Mouse (Mus musculus) lung, embryonic 16.5 days (tissue): ENCODE results near the gene Zfyve27. TPM values are rescaled to one million over a fixed set of nuclear protein-coding genes. Genes with fewer than 3 reads are reported as not detected.

Experiments
- ATAC-seq: fragments of 200-750 bp; cut with Nextera tagmentation; 2 replicates; pipeline ENCODE4 v1.8.0; 2017; ENCODE audit warnings: low read depth, mild to moderate bottlenecking, moderate library complexity
- H3K27ac ChIP-seq: fragments of 300-500 bp; sonication (generic); 2 replicates; pipeline ENCODE4 v1.5.1; 2014; ENCODE audit warnings: mild to moderate bottlenecking, control low read depth, low read length
- H3K27me3 ChIP-seq: fragments of 300-500 bp; sonication (generic); 2 replicates; pipeline ENCODE4 v1.6.1; 2014; ENCODE audit warnings: low read depth, low read length, mixed read lengths; ENCODE audit not compliant: control insufficient read depth, insufficient read depth
- H3K36me3 ChIP-seq: fragments of 300-500 bp; sonication (generic); 2 replicates; pipeline ENCODE4 v1.6.1; 2014; ENCODE audit warnings: low read length; ENCODE audit not compliant: control insufficient read depth, insufficient read depth
- H3K4me1 ChIP-seq: fragments of 300-500 bp; sonication (generic); replicated peaks from 2 replicates; pipeline ENCODE4 v1.6.1; 2014; ENCODE audit warnings: low read length, mixed read lengths; ENCODE audit not compliant: control insufficient read depth, insufficient read depth
- H3K4me2 ChIP-seq: fragments of 300-500 bp; sonication (generic); 2 replicates; pipeline ENCODE4 v1.6.1; 2014; ENCODE audit warnings: low read depth, low read length, control low read depth
- H3K4me3 ChIP-seq: fragments of 300-500 bp; sonication (generic); 2 replicates; pipeline ENCODE4 v1.5.1; 2014; ENCODE audit warnings: mild to moderate bottlenecking, low read length, control low read depth
- H3K9ac ChIP-seq: fragments of 300-500 bp; sonication (generic); 2 replicates; pipeline ENCODE4 v1.6.1; 2014; ENCODE audit warnings: low read length, control low read depth
- H3K9me3 ChIP-seq: fragments of 300-500 bp; sonication (generic); 2 replicates; pipeline ENCODE4 v1.6.1; 2016; ENCODE audit warnings: low read length; ENCODE audit not compliant: control insufficient read depth
- WGBS: fragments of 180-500 bp; shearing (Covaris S2); extraction: QIAGEN DNeasy Blood & Tissue Kit; methylation state at CpG from one replicate; pipeline ENCODE4 v1.1.7; 2014; 5-methylcytosine and 5-hydroxymethylcytosine counted together
- polyA plus RNA-seq: library from polyadenylated mRNA; unstranded; fragments of >200 nt; fragmentation: Nextera tagmentation; extraction: Ambion mirVana; gene quantifications from 2 replicates; pipeline ENCODE4 v1.2.1, GENCODE M21; 2015

The Zfyve27 gene
- polyA plus RNA-seq, 1 experiment from 2014 or later, result 26.4 TPM

DNA sequence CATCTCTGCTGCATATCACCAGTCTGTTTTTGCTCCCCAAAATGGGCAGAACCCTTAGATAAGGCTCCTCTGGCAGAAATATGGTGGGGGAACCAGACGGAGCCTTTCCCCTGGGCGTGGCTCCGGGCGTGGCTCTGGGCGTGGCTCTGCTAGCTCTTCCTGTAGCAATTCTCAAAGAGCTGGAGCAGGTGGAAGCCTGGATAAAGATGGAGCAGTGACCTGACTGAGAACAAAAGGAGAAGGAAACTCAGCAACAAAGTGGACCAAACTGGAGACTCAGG is 66.5 kb downstream of the Zfyve27 start:
- H3K9me3 ChIP-seq, result no peaks in the 10 kb centered on the region
- H3K4me3 ChIP-seq, result no peak overlapping the region
- H3K4me2 ChIP-seq, result no peak overlapping the region
- H3K4me1 ChIP-seq, result no peaks in the 10 kb centered on the region
- no peak for ATAC-seq
- no peak overlapping the region for H3K27ac ChIP-seq
- H3K36me3 ChIP-seq, result no peaks in the 10 kb centered on the region
- H3K27me3 ChIP-seq, result no peaks in the 10 kb centered on the region
- no peak overlapping the region for H3K9ac ChIP-seq
- WGBS, result 55% methylated on average over 5 of the region's 5 CpGs

DNA sequence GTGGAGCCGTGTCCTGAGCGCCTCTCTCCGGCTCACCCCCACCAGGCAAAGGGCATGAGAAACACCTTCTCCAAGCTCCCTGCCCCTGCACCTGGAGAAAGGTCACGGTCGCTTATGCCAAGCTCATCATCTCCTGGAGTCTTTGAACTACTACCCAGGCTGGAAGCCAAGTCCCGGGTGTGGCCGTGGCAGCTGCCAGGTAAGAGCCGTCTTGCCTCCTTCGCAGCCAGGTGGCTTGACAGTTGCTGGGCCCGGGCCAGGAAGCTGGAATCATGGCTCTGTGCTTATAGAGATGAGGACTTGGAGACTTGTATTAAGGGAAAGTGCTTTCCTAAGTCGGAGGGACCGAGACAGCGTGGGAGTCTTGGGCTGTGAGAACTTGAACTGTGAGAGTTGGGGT is 67.2 kb downstream of the Zfyve27 start:
- H3K9me3 ChIP-seq, result no peaks in the 10 kb centered on the region
- WGBS, result 70% methylated on average over 13 of the region's 13 CpGs
- no peak overlapping the region for H3K9ac ChIP-seq
- H3K36me3 ChIP-seq, result no peaks in the 10 kb centered on the region
- ATAC-seq, result no peak
- no peak overlapping the region for H3K4me2 ChIP-seq
- no peaks in the 10 kb centered on the region for H3K27me3 ChIP-seq
- no peak overlapping the region for H3K4me3 ChIP-seq
- no peaks in the 10 kb centered on the region for H3K4me1 ChIP-seq
- no peak overlapping the region for H3K27ac ChIP-seq

DNA sequence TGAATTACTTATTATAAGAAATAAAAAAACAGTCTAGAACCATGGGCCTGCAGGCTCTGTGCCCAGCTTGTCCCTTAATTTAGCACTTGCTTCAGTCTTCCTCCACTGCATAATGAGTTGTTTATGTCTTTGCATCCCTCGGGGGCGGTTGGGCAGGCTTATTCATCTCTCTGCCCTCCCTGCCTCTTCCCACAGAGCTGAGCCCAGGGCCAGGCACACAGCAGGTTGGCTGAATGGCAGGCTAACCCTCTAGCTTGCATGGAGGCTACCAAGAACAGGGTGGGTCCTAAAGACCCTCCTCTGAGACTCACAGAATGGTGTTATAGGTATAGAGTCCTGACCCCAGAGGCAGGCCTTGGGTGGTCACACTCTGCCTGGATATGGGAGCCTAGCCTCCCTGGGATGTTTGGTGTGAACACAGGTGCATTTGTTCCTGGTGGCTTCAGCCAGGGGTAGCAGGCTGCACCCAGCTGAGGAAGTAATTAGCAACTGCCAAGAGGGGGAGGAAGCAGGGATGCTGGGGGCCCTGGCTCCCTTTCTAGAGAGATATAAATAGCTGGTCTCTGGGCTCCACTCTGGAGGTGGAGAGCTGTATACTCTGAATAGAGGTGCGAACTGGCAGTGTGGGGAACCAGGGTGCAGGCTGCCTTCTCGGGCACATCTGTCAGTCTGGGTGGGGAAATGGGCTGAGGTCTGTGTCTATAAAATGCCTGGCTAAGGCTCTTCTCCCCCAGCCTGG is 74.0 kb downstream of the Zfyve27 start:
- Histone ChIP-seq H3K9ac (no peak overlapping the region), H3K4me2 (no peak overlapping the region), H3K4me3 (no peak overlapping the region), H3K27ac (no peak overlapping the region), H3K36me3 (no peaks in the 10 kb centered on the region), H3K4me1 (no peaks in the 10 kb centered on the region), H3K9me3 (no peaks in the 10 kb centered on the region), H3K27me3 (no peaks in the 10 kb centered on the region)
- WGBS, result 31% methylated on average over 4 of the region's 4 CpGs
- ATAC-seq, result no peak

DNA sequence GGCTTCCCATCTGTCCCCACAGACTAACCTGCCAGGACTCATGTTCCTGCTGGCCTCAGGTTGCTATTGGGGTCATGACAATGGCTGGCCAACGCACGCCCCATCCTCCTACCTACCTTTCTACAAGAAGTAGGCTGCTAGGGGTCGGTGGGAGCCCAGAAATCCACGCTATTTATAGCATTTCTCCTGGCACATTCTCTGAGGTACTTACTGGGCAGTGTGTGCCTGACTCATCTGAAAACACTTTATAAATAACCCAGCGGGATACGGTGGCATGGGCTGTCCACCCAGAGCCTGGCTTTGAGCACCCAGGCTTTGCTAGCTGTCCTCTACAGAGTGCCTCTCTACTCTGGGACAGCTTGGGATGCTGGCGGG is 74.6 kb downstream of the Zfyve27 start:
- H3K36me3 ChIP-seq, result no peaks in the 10 kb centered on the region
- no peak overlapping the region for H3K4me2 ChIP-seq
- H3K4me1 ChIP-seq, result no peaks in the 10 kb centered on the region
- H3K9ac ChIP-seq, result no peak overlapping the region
- H3K4me3 ChIP-seq, result no peak overlapping the region
- H3K9me3 ChIP-seq, result no peaks in the 10 kb centered on the region
- WGBS, result 68% methylated on average over 7 of the region's 7 CpGs
- no peak overlapping the region for H3K27ac ChIP-seq
- H3K27me3 ChIP-seq, result no peaks in the 10 kb centered on the region
- ATAC-seq, result no peak

DNA sequence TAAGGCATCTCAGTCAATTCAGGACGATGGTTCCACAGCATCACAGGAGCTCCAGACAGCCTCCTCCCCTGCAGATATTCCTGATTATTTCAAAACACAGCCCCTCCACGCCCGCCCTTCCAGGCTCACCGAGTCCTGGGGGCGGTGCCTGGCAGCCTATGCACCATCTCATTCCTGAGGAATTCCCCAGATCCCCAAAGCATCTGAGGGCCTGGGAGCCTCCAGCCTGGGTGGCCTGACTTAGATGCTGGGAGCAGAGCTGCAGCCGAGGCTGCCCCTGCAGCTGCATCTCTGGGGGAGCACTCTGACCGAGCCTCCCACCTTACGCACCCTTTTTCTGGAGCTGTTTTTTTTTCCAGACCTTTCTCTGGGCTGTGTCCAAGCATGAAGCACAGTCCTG is 77.1 kb downstream of the Zfyve27 start:
- no peak for ATAC-seq
- no peak overlapping the region for H3K4me3 ChIP-seq
- no peaks in the 10 kb centered on the region for H3K36me3 ChIP-seq
- no peaks in the 10 kb centered on the region for H3K4me1 ChIP-seq
- no peak overlapping the region for H3K9ac ChIP-seq
- no peak overlapping the region for H3K4me2 ChIP-seq
- H3K9me3 ChIP-seq, result no peaks in the 10 kb centered on the region
- no peaks in the 10 kb centered on the region for H3K27me3 ChIP-seq
- no peak overlapping the region for H3K27ac ChIP-seq
- WGBS, result 44% methylated on average over 8 of the region's 8 CpGs

DNA sequence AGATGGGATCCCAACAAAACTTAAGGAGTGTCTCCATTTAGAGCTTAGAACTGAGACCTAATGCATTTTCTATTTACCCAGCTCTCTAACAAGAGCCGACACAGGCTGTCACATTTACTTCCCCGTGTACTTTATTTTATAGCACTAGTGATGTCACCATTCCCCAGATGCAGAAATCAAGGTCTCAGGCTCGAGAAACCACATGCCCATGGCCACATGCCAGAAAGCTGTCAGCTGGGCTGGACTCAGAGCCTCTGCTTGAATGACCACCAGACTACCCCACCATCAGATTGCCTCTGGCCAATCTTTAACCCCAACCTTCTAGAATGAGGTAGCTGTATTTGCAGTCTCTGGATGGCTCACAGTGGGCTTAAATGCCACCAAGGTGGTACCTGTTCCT is 79.7 kb downstream of the Zfyve27 start:
- Histone ChIP-seq H3K4me2 (no peak overlapping the region), H3K27ac (no peak overlapping the region), H3K4me3 (no peak overlapping the region), H3K9ac (no peak overlapping the region), H3K4me1 (no peaks in the 10 kb centered on the region), H3K36me3 (no peaks in the 10 kb centered on the region), H3K27me3 (no peaks in the 10 kb centered on the region), H3K9me3 (no peaks in the 10 kb centered on the region)
- no peak for ATAC-seq
- 40% methylated on average over 3 of the region's 3 CpGs for WGBS

Other genes with a start within 250 kb of the Zfyve27 start
- 60.0 and 65.9 TPM in 2 replicates for gene Exosc1, start 230.5 kb upstream of the Zfyve27 start, polyA plus RNA-seq
- 82.3 and 84.4 TPM in 2 replicates for gene Zdhhc16, start 230.5 kb upstream of the Zfyve27 start, polyA plus RNA-seq
- 30.2 and 31.8 TPM in 2 replicates for gene Mms19, start 182.8 kb upstream of the Zfyve27 start, polyA plus RNA-seq
- gene Ubtd1, start 182.2 kb upstream of the Zfyve27 start, polyA plus RNA-seq, result 13.8 and 14.5 TPM in 2 replicates
- 0.28 and 0.84 TPM in 2 replicates for gene Ankrd2, start 128.0 kb upstream of the Zfyve27 start, polyA plus RNA-seq
- 1.3 and 2.9 TPM in 2 replicates for gene Hoga1, start 118.3 kb upstream of the Zfyve27 start, polyA plus RNA-seq
- not detected in 2 replicates for gene 4933411K16Rik, start 111.7 kb upstream of the Zfyve27 start, polyA plus RNA-seq
- 16.5 and 18.5 TPM in 2 replicates for gene Morn4, start 77.6 kb upstream of the Zfyve27 start, polyA plus RNA-seq
- gene Pi4k2a, start 73.5 kb upstream of the Zfyve27 start, polyA plus RNA-seq, result 7.5 and 8.4 TPM in 2 replicates
- gene Avpi1, start 34.9 kb upstream of the Zfyve27 start, polyA plus RNA-seq, result 84.9 and 87.6 TPM in 2 replicates
- gene Marveld1, start 16.6 kb upstream of the Zfyve27 start, polyA plus RNA-seq, result 8.9 and 9.8 TPM in 2 replicates
- gene Sfrp5, start 38.3 kb downstream of the Zfyve27 start, polyA plus RNA-seq, result 0.35 and 0.60 TPM in 2 replicates
- gene Golga7b, start 83.6 kb downstream of the Zfyve27 start, polyA plus RNA-seq, result 0.11 and 0.40 TPM in 2 replicates